Mouse (Mus musculus): ENCODE results near the gene Otulin. TPM values are rescaled to one million over a fixed set of nuclear protein-coding genes. Genes with fewer than 3 reads are reported as not detected.

The Otulin gene
- polyA plus RNA-seq, 1 experiment, result 26.0 TPM

DNA sequence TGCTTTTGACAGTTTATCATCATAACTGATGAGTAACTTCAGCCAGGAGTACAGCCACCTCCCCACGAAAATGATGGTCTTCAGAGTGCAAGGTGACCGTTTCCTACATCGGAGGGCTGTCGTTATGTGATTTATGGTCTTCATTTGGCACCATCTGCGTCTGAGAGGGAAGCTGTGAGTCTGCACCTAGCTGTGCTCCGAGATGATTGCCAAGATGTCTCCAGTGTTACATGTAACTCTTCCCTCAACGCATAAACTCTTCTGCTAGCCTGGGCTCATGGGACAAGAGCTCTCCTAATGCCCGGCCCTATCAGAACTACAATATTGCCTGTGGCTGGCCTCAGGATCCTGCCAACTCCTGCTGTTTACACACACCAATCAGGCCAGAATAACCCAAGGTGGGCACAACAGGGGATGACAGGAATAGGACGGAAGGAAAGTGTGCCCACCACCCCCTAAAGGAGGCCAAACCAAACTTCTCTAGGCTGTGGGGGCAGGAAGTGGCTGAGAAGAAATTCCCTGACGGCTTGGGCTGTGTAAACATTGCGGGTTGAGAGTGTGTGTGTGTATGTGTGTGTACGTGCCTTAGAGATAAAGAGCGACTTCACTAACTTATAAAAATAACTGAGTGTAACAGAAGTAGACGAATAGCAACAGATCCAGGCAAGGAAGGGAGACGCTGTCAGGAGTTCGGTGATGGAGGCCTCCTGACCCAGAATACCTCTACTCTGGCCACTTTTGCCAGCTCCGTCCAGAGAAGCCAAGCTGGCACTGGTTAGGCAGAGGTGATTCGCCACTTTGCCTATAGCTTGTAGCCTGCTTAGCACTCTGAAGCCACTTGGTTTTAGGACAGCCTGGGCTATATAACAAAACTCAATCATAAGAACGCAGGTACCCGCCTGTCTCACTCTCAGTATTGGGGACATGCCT is 126.4 kb downstream of the Otulin start:
- H3K4me1 ChIP-seq (ENCODE audit: control insufficient read depth, insufficient read depth, low read length), result peaks cover 45% of the 10 kb centered on the region
- H3K27ac ChIP-seq (ENCODE audit: insufficient read depth, low read length), result no peak overlapping the region
- no peak for TF ChIP-seq CTCF (IDR thresholded peaks at IDR 0.05; ENCODE audit: borderline replicate concordance, insufficient read depth, low read depth, low read length)
- no peak for TF ChIP-seq POLR2A (IDR thresholded peaks at IDR 0.05; ENCODE audit: borderline replicate concordance, insufficient read depth, low read length)
- 38% methylated on average over 20 of the region's 20 CpGs for WGBS
- DNase-seq, result peak in 1 of 2 experiments; percentile 44
- no peaks in the 10 kb centered on the region for H3K27me3 ChIP-seq (ENCODE audit: control insufficient read depth, insufficient read depth, low read length)
- no peak overlapping the region for H3K4me3 ChIP-seq (replicated peaks; ENCODE audit: insufficient read depth, low read depth, low read length)

DNA sequence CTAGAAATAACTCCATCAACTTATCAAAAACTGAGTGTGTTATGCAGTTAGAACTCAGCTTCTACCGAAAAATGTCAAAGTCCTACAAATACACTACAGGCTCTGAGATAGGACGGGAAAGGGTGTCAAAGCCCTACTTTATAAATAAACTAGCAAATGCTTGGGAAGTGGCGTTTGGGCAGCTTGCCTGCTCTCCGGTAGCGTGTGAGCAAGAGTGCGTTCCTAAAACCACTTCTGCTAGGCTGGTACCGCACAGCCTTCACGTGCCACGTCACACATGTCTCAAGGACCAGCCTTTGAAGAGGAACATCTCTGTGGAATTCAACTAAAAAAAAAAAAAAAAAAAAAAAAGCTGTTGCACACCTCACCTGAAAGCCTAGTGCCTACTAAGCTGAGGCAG is 127.3 kb downstream of the Otulin start:
- DNase-seq, result peak; percentile 45 to 53
- TF ChIP-seq CTCF (IDR thresholded peaks at IDR 0.05; ENCODE audit: borderline replicate concordance, insufficient read depth, low read depth, low read length) (no peak), POLR2A (IDR thresholded peaks at IDR 0.05; ENCODE audit: borderline replicate concordance, insufficient read depth, low read length) (no peak)
- Histone ChIP-seq H3K27ac (ENCODE audit: insufficient read depth, low read length) (no peak overlapping the region), H3K27me3 (ENCODE audit: control insufficient read depth, insufficient read depth, low read length) (no peaks in the 10 kb centered on the region), H3K4me3 (replicated peaks; ENCODE audit: insufficient read depth, low read depth, low read length) (no peak overlapping the region), H3K4me1 (ENCODE audit: control insufficient read depth, insufficient read depth, low read length) (peaks cover 40% of the 10 kb centered on the region)
- 18% methylated on average over 9 of the region's 9 CpGs for WGBS

DNA sequence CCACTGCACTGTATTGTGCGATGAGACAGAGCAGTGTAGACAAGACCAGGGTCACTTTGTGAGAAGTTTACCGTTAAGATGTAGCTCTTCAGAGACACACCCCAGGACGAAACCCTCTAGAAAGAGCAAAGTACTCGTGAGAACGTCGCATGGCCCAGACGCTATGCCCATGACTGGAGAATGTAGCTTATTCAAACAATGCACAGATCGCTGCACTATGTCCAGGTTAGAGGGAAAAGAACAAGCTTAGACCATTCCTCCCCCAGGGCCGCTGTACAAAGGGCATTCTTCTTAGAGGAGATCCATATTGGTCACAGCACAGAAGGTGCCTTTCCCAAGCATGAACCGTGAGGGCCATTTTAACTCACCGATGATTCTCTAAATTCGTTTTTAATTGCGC is 128.2 kb downstream of the Otulin start:
- Histone ChIP-seq H3K27me3 (ENCODE audit: control insufficient read depth, insufficient read depth, low read length) (no peaks in the 10 kb centered on the region), H3K4me3 (replicated peaks; ENCODE audit: insufficient read depth, low read depth, low read length) (no peak overlapping the region), H3K4me1 (ENCODE audit: control insufficient read depth, insufficient read depth, low read length) (peaks cover 44% of the 10 kb centered on the region), H3K27ac (ENCODE audit: insufficient read depth, low read length) (peak overlapping the region; percentile 58; the same call in 1 of the 2 replicates)
- TF ChIP-seq POLR2A (IDR thresholded peaks at IDR 0.05; ENCODE audit: borderline replicate concordance, insufficient read depth, low read length) (no peak), CTCF (IDR thresholded peaks at IDR 0.05; ENCODE audit: borderline replicate concordance, insufficient read depth, low read depth, low read length) (no peak)
- DNase-seq, result no peak
- WGBS, result 82% methylated on average over 13 of the region's 13 CpGs

DNA sequence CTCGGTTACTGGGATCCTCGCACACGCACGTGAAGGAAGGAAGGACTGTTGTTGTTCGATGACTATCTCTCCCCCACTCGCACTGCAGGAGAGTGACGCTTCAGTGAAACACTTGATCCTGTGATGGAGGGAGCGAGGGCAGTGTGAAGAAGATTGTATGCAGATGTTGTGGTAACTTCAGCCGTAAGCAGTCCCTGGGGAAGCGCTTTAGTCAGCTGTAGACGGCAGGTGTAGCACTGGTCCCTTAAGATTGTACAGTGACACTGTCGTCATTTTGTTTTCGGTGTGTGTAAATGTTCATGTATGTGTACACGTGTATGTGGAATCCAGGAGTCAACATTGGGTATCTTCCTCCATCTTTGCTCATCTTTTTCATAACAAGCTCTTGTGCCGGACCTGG is 130.1 kb downstream of the Otulin start:
- 88% methylated on average over 15 of the region's 15 CpGs for WGBS
- Histone ChIP-seq H3K4me1 (ENCODE audit: control insufficient read depth, insufficient read depth, low read length) (peaks cover 48% of the 10 kb centered on the region), H3K27me3 (ENCODE audit: control insufficient read depth, insufficient read depth, low read length) (no peaks in the 10 kb centered on the region), H3K4me3 (replicated peaks; ENCODE audit: insufficient read depth, low read depth, low read length) (no peak overlapping the region), H3K27ac (ENCODE audit: insufficient read depth, low read length) (no peak overlapping the region)
- TF ChIP-seq POLR2A (IDR thresholded peaks at IDR 0.05; ENCODE audit: borderline replicate concordance, insufficient read depth, low read length), result no peak
- TF ChIP-seq CTCF (IDR thresholded peaks at IDR 0.05; ENCODE audit: borderline replicate concordance, insufficient read depth, low read depth, low read length), result no peak
- DNase-seq, result no peak

DNA sequence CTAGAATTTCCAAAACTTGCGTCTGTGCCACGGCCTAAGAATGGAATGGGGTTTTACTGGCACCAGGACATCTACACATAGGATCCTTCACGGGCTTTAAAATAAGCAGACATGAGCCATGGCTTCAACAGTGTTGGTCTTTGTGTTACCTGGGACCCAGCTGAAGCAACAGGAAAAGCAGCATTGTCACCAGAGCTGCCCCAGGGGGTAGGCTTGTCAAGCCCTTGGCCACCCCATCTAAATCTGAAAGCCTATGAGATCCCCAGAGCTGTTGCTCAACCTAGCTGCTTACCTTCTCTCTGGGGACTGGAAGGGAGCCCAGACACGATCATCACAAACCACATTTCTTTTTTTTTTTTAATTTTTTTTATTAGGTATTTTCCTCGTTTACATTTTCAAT is 132.4 kb downstream of the Otulin start:
- peak overlapping the region; percentile 49 for H3K27ac ChIP-seq (ENCODE audit: insufficient read depth, low read length)
- no peak for DNase-seq
- H3K27me3 ChIP-seq (ENCODE audit: control insufficient read depth, insufficient read depth, low read length), result no peaks in the 10 kb centered on the region
- peaks cover 48% of the 10 kb centered on the region for H3K4me1 ChIP-seq (ENCODE audit: control insufficient read depth, insufficient read depth, low read length)
- TF ChIP-seq CTCF (IDR thresholded peaks at IDR 0.05; ENCODE audit: borderline replicate concordance, insufficient read depth, low read depth, low read length), result no peak
- no peak for TF ChIP-seq POLR2A (IDR thresholded peaks at IDR 0.05; ENCODE audit: borderline replicate concordance, insufficient read depth, low read length)
- H3K4me3 ChIP-seq (replicated peaks; ENCODE audit: insufficient read depth, low read depth, low read length), result no peak overlapping the region
- WGBS, result 60% methylated on average over 5 of the region's 5 CpGs

DNA sequence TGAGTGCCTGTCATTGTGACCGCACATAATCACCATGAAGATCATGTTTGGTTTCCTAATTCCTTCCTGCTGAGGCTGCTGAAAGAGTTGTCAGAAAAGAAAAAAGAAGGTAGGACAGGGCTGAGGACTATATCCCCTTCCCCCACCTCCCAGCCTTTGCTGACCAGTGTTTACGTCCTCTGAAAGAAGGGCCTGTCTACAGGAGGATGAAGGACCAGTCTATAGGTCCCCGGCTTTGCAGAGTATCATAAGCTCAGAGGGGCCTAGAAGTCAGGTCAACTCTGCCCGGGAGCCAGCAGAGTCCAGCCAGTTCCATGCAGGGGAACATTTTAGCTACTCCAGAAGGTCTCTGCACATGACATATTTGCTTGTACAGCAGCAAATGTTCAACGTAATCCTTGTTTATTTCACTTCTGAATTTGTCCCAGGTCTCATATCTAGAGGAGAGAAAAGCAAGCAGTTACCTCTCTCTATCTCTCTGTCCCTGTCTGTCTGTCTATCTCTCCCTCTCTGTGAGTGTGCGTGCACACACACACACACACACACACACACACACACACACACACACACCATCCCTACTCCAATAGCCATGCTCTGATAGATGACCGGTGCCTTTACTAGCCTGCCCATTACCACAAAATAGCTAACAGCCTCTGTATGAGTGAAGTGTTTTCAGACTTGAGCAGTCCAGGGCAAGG is 133.0 kb downstream of the Otulin start:
- Histone ChIP-seq H3K27me3 (ENCODE audit: control insufficient read depth, insufficient read depth, low read length) (no peaks in the 10 kb centered on the region), H3K4me1 (ENCODE audit: control insufficient read depth, insufficient read depth, low read length) (peaks cover 43% of the 10 kb centered on the region), H3K27ac (ENCODE audit: insufficient read depth, low read length) (peak overlapping the region; percentile 49), H3K4me3 (replicated peaks; ENCODE audit: insufficient read depth, low read depth, low read length) (no peak overlapping the region)
- no peak for TF ChIP-seq POLR2A (IDR thresholded peaks at IDR 0.05; ENCODE audit: borderline replicate concordance, insufficient read depth, low read length)
- TF ChIP-seq CTCF (IDR thresholded peaks at IDR 0.05; ENCODE audit: borderline replicate concordance, insufficient read depth, low read depth, low read length), result no peak
- no peak for DNase-seq
- 35% methylated on average over 7 of the region's 7 CpGs for WGBS

DNA sequence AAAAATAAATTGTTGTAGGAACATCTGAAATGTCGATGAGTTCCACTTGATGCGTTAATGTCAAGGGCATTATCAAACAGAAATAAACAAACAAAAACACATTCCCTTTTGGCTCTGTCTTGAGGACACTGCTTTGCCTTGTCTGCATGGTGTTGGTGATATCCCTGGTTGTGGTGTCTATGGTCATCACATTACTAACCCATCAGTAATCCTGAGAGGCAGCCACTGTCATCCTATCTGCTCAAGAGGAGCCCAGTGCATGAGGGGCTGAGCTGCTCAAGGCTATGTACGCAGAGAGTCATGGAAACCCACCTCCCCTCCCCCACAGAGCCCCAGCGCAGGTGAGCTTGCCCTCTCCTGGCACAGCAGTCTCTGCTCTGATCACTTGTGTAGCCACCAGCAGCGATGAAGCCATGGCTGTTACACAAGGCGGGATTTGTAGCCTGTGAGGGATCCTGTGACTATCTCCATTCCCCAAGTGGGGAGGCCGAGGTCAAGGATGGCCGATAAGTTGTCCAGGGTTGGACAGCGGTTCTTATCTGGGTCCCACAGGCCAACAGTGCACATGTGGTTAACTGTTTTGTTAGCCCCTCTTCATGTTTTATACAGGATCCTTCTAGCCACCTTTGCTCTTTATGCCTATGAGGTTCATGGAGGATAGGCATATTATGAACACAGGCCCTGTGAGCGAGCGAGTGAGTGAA is 133.7 kb downstream of the Otulin start:
- Histone ChIP-seq H3K4me1 (ENCODE audit: control insufficient read depth, insufficient read depth, low read length) (peaks cover 44% of the 10 kb centered on the region), H3K27ac (ENCODE audit: insufficient read depth, low read length) (peak overlapping the region; percentile 49), H3K4me3 (replicated peaks; ENCODE audit: insufficient read depth, low read depth, low read length) (no peak overlapping the region), H3K27me3 (ENCODE audit: control insufficient read depth, insufficient read depth, low read length) (no peaks in the 10 kb centered on the region)
- TF ChIP-seq CTCF (IDR thresholded peaks at IDR 0.05; ENCODE audit: borderline replicate concordance, insufficient read depth, low read depth, low read length), result no peak
- no peak for TF ChIP-seq POLR2A (IDR thresholded peaks at IDR 0.05; ENCODE audit: borderline replicate concordance, insufficient read depth, low read length)
- DNase-seq, result peak in 1 of 2 experiments; percentile 30
- 74% methylated on average over 11 of the region's 11 CpGs for WGBS

All from cerebellum, adult 2 months (tissue).